Mouse (Mus musculus): ENCODE measurements around the gene Nf1. TPM values are rescaled to one million over a fixed set of nuclear protein-coding genes. Genes with fewer than 3 reads are reported as not detected.
A peak's percentile ranks its signal among the peaks of the same experiment; 100 is the strongest.

Nf1 gene
- total and polyA plus RNA-seq, 2 experiments from 2014 or later: 7.3 to 83.0 TPM

GRCm38 (mm10) chr11:79336722-79337267 lies 2.7 kb upstream of the Nf1 start:
- ATAC-seq (ENCODE audit: low FRiP score): no peak
- no peak for DNase-seq (ENCODE audit: low spot score)
- WGBS: 91% methylated on average over 5 of the region's 5 CpGs
- Histone ChIP-seq H3K9me3 (ENCODE audit: low read length) (no peaks in the 10 kb centered on the region), H3K27ac (ENCODE audit: low read depth, low read length) (no peak overlapping the region), H3K4me3 (ENCODE audit: low read depth, low read length) (no peak overlapping the region), H3K36me3 (ENCODE audit: insufficient read depth, low read length) (no peaks in the 10 kb centered on the region), H3K9ac (replicated peaks; ENCODE audit: low read length, poor library complexity, severe bottlenecking) (no peak overlapping the region), H3K27me3 (ENCODE audit: insufficient read depth, low read length) (no peaks in the 10 kb centered on the region), H3K4me2 (ENCODE audit: low read depth, low read length, poor library complexity, severe bottlenecking) (no peak overlapping the region), H3K4me1 (ENCODE audit: insufficient read depth, low read length) (peaks cover 5% of the 10 kb centered on the region; the same call in 1 of the 2 replicates)
- peak; percentile 48 for TF ChIP-seq CTCF (IDR thresholded peaks at IDR 0.05)

GRCm38 (mm10) chr11:79338621-79339020 lies 872 bp upstream of the Nf1 start:
- Histone ChIP-seq H3K4me3 (ENCODE audit: low read depth, low read length) (peak overlapping the region; percentile 94), H3K4me1 (ENCODE audit: insufficient read depth, low read length) (peaks cover 5% of the 10 kb centered on the region; the same call in 1 of the 2 replicates), H3K9ac (replicated peaks; ENCODE audit: low read length, poor library complexity, severe bottlenecking) (no peak overlapping the region; the same call in 1 of the 2 replicates), H3K9me3 (ENCODE audit: low read length) (no peaks in the 10 kb centered on the region), H3K27ac (ENCODE audit: low read depth, low read length) (peak overlapping the region; percentile 93), H3K36me3 (ENCODE audit: insufficient read depth, low read length) (no peaks in the 10 kb centered on the region), H3K4me2 (ENCODE audit: low read depth, low read length, poor library complexity, severe bottlenecking) (peak overlapping the region; percentile 75), H3K27me3 (ENCODE audit: insufficient read depth, low read length) (no peaks in the 10 kb centered on the region)
- TF ChIP-seq CTCF (IDR thresholded peaks at IDR 0.05): no peak
- DNase-seq (ENCODE audit: low spot score): no peak
- 50% methylated on average over 4 of the region's 4 CpGs for WGBS
- no peak for ATAC-seq (ENCODE audit: low FRiP score)

GRCm38 (mm10) chr11:79339808-79340781 lies 602 bp downstream of the Nf1 start:
- DNase-seq (ENCODE audit: low spot score) (peak; percentile 54), ATAC-seq (ENCODE audit: low FRiP score) (peak; percentile 75)
- no peaks in the 10 kb centered on the region for H3K9me3 ChIP-seq (ENCODE audit: low read length)
- H3K27ac ChIP-seq (ENCODE audit: low read depth, low read length): peak overlapping the region; percentile 93
- TF ChIP-seq CTCF (IDR thresholded peaks at IDR 0.05): peak; percentile 26; the same call in 1 of the 2 replicates
- peaks cover 5% of the 10 kb centered on the region; the same call in 1 of the 2 replicates for H3K4me1 ChIP-seq (ENCODE audit: insufficient read depth, low read length)
- H3K4me3 ChIP-seq (ENCODE audit: low read depth, low read length): peak overlapping the region; percentile 94
- H3K36me3 ChIP-seq (ENCODE audit: insufficient read depth, low read length): 0 out of 2 replicates have a peak, but pooled peaks cover 4% of the 10 kb centered on the region
- H3K9ac ChIP-seq (replicated peaks; ENCODE audit: low read length, poor library complexity, severe bottlenecking): peak overlapping the region; percentile 99
- H3K27me3 ChIP-seq (ENCODE audit: insufficient read depth, low read length): no peaks in the 10 kb centered on the region
- peak overlapping the region; percentile 75 for H3K4me2 ChIP-seq (ENCODE audit: low read depth, low read length, poor library complexity, severe bottlenecking)
- under 1% methylated on average over 21 of the region's 63 CpGs for WGBS

- H3K4me3 ChIP-seq (ENCODE audit: low read depth, low read length): no peak overlapping the region
- DNase-seq (ENCODE audit: low spot score) (no peak), ATAC-seq (ENCODE audit: low FRiP score) (no peak)
- 85% methylated on average over 3 of the region's 3 CpGs for WGBS
- H3K36me3 ChIP-seq (ENCODE audit: insufficient read depth, low read length): no peaks in the 10 kb centered on the region
- no peaks in the 10 kb centered on the region for H3K27me3 ChIP-seq (ENCODE audit: insufficient read depth, low read length)
- H3K9me3 ChIP-seq (ENCODE audit: low read length): no peaks in the 10 kb centered on the region
- no peaks in the 10 kb centered on the region for H3K4me1 ChIP-seq (ENCODE audit: insufficient read depth, low read length)
- H3K4me2 ChIP-seq (ENCODE audit: low read depth, low read length, poor library complexity, severe bottlenecking): no peak overlapping the region
- TF ChIP-seq CTCF (IDR thresholded peaks at IDR 0.05): no peak
- no peak overlapping the region for H3K27ac ChIP-seq (ENCODE audit: low read depth, low read length)
- H3K9ac ChIP-seq (replicated peaks; ENCODE audit: low read length, poor library complexity, severe bottlenecking): no peak overlapping the region
These were observed 17.5 kb downstream of the Nf1 start for GRCm38 (mm10) chr11:79356995-79357394.

GRCm38 (mm10) chr11:79357397-79357796 lies 17.9 kb downstream of the Nf1 start:
- Histone ChIP-seq H3K9ac (replicated peaks; ENCODE audit: low read length, poor library complexity, severe bottlenecking) (no peak overlapping the region), H3K36me3 (ENCODE audit: insufficient read depth, low read length) (no peaks in the 10 kb centered on the region), H3K9me3 (ENCODE audit: low read length) (no peaks in the 10 kb centered on the region), H3K4me2 (ENCODE audit: low read depth, low read length, poor library complexity, severe bottlenecking) (no peak overlapping the region), H3K27ac (ENCODE audit: low read depth, low read length) (no peak overlapping the region), H3K27me3 (ENCODE audit: insufficient read depth, low read length) (no peaks in the 10 kb centered on the region), H3K4me3 (ENCODE audit: low read depth, low read length) (no peak overlapping the region), H3K4me1 (ENCODE audit: insufficient read depth, low read length) (no peaks in the 10 kb centered on the region)
- no peak for DNase-seq (ENCODE audit: low spot score)
- 91% methylated on average over 1 of the region's 1 CpGs for WGBS
- ATAC-seq (ENCODE audit: low FRiP score): peak; percentile 54; the same call in 1 of the 2 replicates
- no peak for TF ChIP-seq CTCF (IDR thresholded peaks at IDR 0.05)

- no peak overlapping the region for H3K27ac ChIP-seq (ENCODE audit: low read depth, low read length)
- no peak overlapping the region for H3K4me2 ChIP-seq (ENCODE audit: low read depth, low read length, poor library complexity, severe bottlenecking)
- H3K9ac ChIP-seq (replicated peaks; ENCODE audit: low read length, poor library complexity, severe bottlenecking): no peak overlapping the region
- DNase-seq (ENCODE audit: low spot score): no peak
- WGBS: 90% methylated on average over 3 of the region's 3 CpGs
- no peak for TF ChIP-seq CTCF (IDR thresholded peaks at IDR 0.05)
- H3K27me3 ChIP-seq (ENCODE audit: insufficient read depth, low read length): no peaks in the 10 kb centered on the region
- ATAC-seq (ENCODE audit: low FRiP score): no peak
- H3K4me3 ChIP-seq (ENCODE audit: low read depth, low read length): no peak overlapping the region
- no peaks in the 10 kb centered on the region for H3K9me3 ChIP-seq (ENCODE audit: low read length)
- H3K36me3 ChIP-seq (ENCODE audit: insufficient read depth, low read length): no peaks in the 10 kb centered on the region
- no peaks in the 10 kb centered on the region for H3K4me1 ChIP-seq (ENCODE audit: insufficient read depth, low read length)
These were observed 25.5 kb downstream of the Nf1 start for GRCm38 (mm10) chr11:79364956-79365355.

Data from midbrain, postnatal 0 days (tissue).